Mouse (Mus musculus): Measurements from ENCODE around the gene Dnali1.

DNA sequence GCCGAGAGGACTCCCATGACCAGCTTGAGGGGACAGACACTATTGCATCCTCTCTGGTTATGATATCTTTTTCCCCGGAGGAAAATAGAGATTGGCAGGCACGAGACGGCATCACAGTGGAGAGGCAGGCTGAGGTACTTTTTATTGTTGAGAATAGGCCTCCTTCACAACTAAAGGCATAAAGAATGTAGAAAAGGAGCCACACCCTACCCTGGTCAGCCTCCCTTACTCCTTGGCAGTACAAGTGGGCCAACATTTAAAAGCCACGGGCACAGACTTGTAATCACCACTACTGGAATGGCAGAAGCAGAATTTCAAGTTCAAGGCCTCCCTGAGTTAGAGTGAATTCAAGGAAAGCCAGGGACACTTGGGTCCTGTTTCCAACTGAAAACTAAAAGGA lies 7.5 kb downstream of the Dnali1 start:
- TF ChIP-seq CTCF (IDR thresholded peaks at IDR 0.05; ENCODE audit: extremely low read depth, insufficient read depth, low read length) (no peak), POLR2A (IDR thresholded peaks at IDR 0.05; ENCODE audit: extremely low read depth, insufficient read depth, low read length) (no peak)

All from cortical plate, adult 2 months (tissue).